ENCODE assay signal across 8 mouse cellular contexts in the genomic region with DNA sequence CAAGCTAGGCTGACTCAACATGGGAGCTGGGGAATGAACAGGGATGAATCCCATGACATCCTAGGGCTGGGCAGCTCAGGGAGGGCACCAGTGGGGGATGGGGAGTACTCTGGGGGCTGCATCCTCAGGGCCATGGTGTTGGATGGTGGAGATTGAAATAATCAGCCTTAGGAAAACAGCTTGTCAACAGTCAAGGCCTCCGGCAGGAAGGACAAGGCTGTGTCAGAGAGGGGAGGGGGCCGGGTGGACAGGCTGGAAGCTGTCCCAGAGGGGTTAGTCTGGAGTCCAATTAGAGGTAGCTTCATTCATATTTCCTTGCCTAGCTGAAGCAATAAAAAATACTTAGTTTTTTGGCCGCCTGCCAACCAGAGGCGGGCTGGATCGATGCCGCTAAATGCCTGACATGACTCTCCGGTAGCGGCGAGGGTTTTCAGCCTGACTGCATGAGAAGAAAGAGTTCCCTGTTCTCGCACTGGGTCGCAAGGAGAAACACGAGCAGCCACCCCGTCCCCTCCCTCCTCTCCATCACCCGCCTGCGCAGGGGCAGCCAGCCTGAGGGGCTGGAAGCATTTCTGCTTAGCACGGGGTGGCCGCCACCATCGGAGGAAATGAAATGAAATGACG. TPM values are rescaled to one million over a fixed set of nuclear protein-coding genes. Genes with fewer than 3 reads are reported as not detected.
DNase-seq lines count a peak whose midpoint lies in the region; ATAC-seq and TF ChIP-seq lines count a peak whose summit lies in the region.

No protein-coding gene starts in this region.

- peak overlapping the region; percentile 49 for H3K27ac ChIP-seq in intestine, embryonic 15.5 days
- no peak overlapping the region; the same call in 1 of the 2 replicates for H3K27ac ChIP-seq in left cerebral cortex, adult 2 months
- H3K27ac ChIP-seq in midbrain, embryonic 15.5 days = peak overlapping the region; percentile 73
- H3K27ac ChIP-seq in stomach, embryonic 16.5 days (ENCODE audit: low read length) = peak overlapping the region; percentile 52; the same call in 1 of the 2 replicates

- H3K9me3 ChIP-seq in intestine, embryonic 15.5 days = no peaks in the 10 kb centered on the region
- no peaks in the 10 kb centered on the region for H3K9me3 ChIP-seq in midbrain, embryonic 15.5 days
- H3K9me3 ChIP-seq in stomach, embryonic 16.5 days (replicated peaks; ENCODE audit: control insufficient read depth, low read length) = no peaks in the 10 kb centered on the region

- no peak overlapping the region for H3K9ac ChIP-seq in intestine, embryonic 15.5 days
- peak overlapping the region; percentile 19 for H3K9ac ChIP-seq in midbrain, embryonic 15.5 days
- H3K9ac ChIP-seq in stomach, embryonic 16.5 days (ENCODE audit: low read length) = no peak overlapping the region

- peak; percentile 85 for ATAC-seq in intestine, embryonic 15.5 days
- ATAC-seq in midbrain, embryonic 15.5 days (replicated peaks) = peak; percentile 83
- ATAC-seq in stomach, embryonic 16.5 days (ENCODE audit: insufficient read depth, low FRiP score) = peak; percentile 79

- peak; percentile 89 for DNase-seq in adrenal gland, postnatal 10 days
- peak; percentile 84 for DNase-seq in embryo, embryonic 11 days
- DNase-seq in gastrocnemius, postnatal 14 days = peak; percentile 52
- peak; percentile 68 to 82 for DNase-seq in left cerebral cortex, adult 2 months (ENCODE audit: extremely low spot score in 1 of 2, low spot score in 2 of 2)
- DNase-seq in thymus, postnatal 4 days = no peak

- whole genome bisulfite sequencing in intestine, embryonic 15.5 days = 19% methylated on average over 19 of the region's 19 CpGs
- WGBS in midbrain, embryonic 15.5 days = 8% methylated on average over 19 of the region's 19 CpGs
- WGBS in stomach, embryonic 16.5 days = 31% methylated on average over 19 of the region's 19 CpGs

- peaks cover 46% of the 10 kb centered on the region for H3K4me1 ChIP-seq in intestine, embryonic 15.5 days (replicated peaks)
- peaks cover 64% of the 10 kb centered on the region for H3K4me1 ChIP-seq in midbrain, embryonic 15.5 days
- peaks cover 32% of the 10 kb centered on the region for H3K4me1 ChIP-seq in stomach, embryonic 16.5 days (ENCODE audit: control insufficient read depth, insufficient read depth, low read length)

- no peak for TF ChIP-seq CTCF in left cerebral cortex, adult 2 months (IDR thresholded peaks at IDR 0.05)

- H3K36me3 ChIP-seq in intestine, embryonic 15.5 days = peaks cover 55% of the 10 kb centered on the region
- H3K36me3 ChIP-seq in midbrain, embryonic 15.5 days (replicated peaks) = peaks cover 21% of the 10 kb centered on the region
- peaks cover 53% of the 10 kb centered on the region for H3K36me3 ChIP-seq in stomach, embryonic 16.5 days (ENCODE audit: control insufficient read depth, insufficient read depth, low read length)

- H3K4me2 ChIP-seq in intestine, embryonic 15.5 days (replicated peaks) = peak overlapping the region; percentile 7
- H3K4me2 ChIP-seq in midbrain, embryonic 15.5 days = peak overlapping the region; percentile 45
- H3K4me2 ChIP-seq in stomach, embryonic 16.5 days (ENCODE audit: low read depth, low read length) = peak overlapping the region; percentile 25; the same call in 1 of the 2 replicates

- H3K27me3 ChIP-seq in intestine, embryonic 15.5 days (replicated peaks) = no peaks in the 10 kb centered on the region
- no peaks in the 10 kb centered on the region for H3K27me3 ChIP-seq in midbrain, embryonic 15.5 days (replicated peaks)
- no peaks in the 10 kb centered on the region for H3K27me3 ChIP-seq in stomach, embryonic 16.5 days (ENCODE audit: control insufficient read depth, insufficient read depth, low read length)

- no peak overlapping the region for H3K4me3 ChIP-seq in intestine, embryonic 15.5 days (replicated peaks)
- H3K4me3 ChIP-seq in left cerebral cortex, adult 2 months = peak overlapping the region; percentile 25
- peak overlapping the region; percentile 5; the same call in 1 of the 2 replicates for H3K4me3 ChIP-seq in midbrain, embryonic 15.5 days
- no peak overlapping the region; the same call in 1 of the 2 replicates for H3K4me3 ChIP-seq in stomach, embryonic 16.5 days (replicated peaks; ENCODE audit: low read length)

- intact Hi-C loops in gastrocnemius, postnatal 14 days (cut with DNase I; ENCODE audit: low total_unique reads) = no loop called here
- intact Hi-C loops in left cerebral cortex, adult 2 months (cut with DNase I) = loop anchor here (1.0 kb wide), 1 partner anchor 32 kb away; no protein-coding TSS in a partner anchor

RNA-seq across cellular contexts. Expression of a gene that starts 32.9 kb away (rescaled TPM):
- 10 to 100 TPM; 82.4 to 92.7 TPM for total RNA-seq in adrenal gland, postnatal 10 days (2021)
- 10 to 100 TPM; 12.5 to 14.2 TPM for total RNA-seq in gastrocnemius, postnatal 14 days (2021)
- polyA plus RNA-seq in intestine, embryonic 15.5 days (2015; fragmentation: Nextera tagmentation; extraction: Ambion mirVana) = 18.6 and 20.3 TPM in 2 replicates
- total RNA-seq in left cerebral cortex, adult 2 months (2021) = 10 to 100 TPM; 69.2 to 71.5 TPM
- 34.9 and 39.1 TPM in 2 replicates for polyA plus RNA-seq in midbrain, embryonic 15.5 days (2015; fragmentation: Nextera tagmentation; extraction: Ambion mirVana)
- polyA plus RNA-seq in stomach, embryonic 16.5 days (2015; fragmentation: Nextera tagmentation; extraction: Ambion mirVana) = 20.2 and 21.4 TPM in 2 replicates

Comparison
In these comparisons a context has a peak if more than half of its experiments do, and no peak if none do; other contexts are left out.
1. H3K4me3 ChIP-seq: peak in left cerebral cortex, adult 2 months (single experiment) and midbrain, embryonic 15.5 days (single experiment); none in intestine, embryonic 15.5 days (single experiment) and stomach, embryonic 16.5 days (single experiment).
2. RNA of a gene that starts 32.9 kb away (total RNA-seq): 82.4 to 92.7 TPM in adrenal gland, postnatal 10 days and 69.2 to 71.5 TPM in left cerebral cortex, adult 2 months; 12.5 to 14.2 TPM in gastrocnemius, postnatal 14 days; every median in the first group is over 4 times any median in the second.
3. Peak in every context shown above with its lines, with median percentiles within 50 percentile points of each other: ATAC-seq and H3K4me2 ChIP-seq.